Mouse (Mus musculus) megakaryocyte, embryonic 14.5 days (primary cell): ENCODE measurements around the gene Pex1. TPM values are rescaled to one million over a fixed set of nuclear protein-coding genes. Genes with fewer than 3 reads are reported as not detected.
A peak's percentile ranks its signal among the peaks of the same experiment; 100 is the strongest.

Experiments used
- H3K27me3 ChIP-seq: replicated peaks from 2 replicates; pipeline ENCODE3; 2012; ENCODE audit warnings: inconsistent platforms
- H3K36me3 ChIP-seq: replicated peaks from 2 replicates; pipeline ENCODE3; 2012; ENCODE audit warnings: low read length, inconsistent platforms, mixed read lengths
- H3K4me1 ChIP-seq: 2 replicates; pipeline ENCODE4 v1.6.1; 2012; ENCODE audit warnings: inconsistent platforms
- H3K4me3 ChIP-seq: replicated peaks from 2 replicates; pipeline ENCODE3; 2012; ENCODE audit warnings: moderate library complexity, mild to moderate bottlenecking, inconsistent platforms
- H3K9me3 ChIP-seq: 2 replicates; pipeline ENCODE4 v1.6.1; 2012; ENCODE audit warnings: inconsistent platforms
- FLI1 ChIP-seq: IDR thresholded peaks from 2 replicates; pipeline ENCODE4 v1.6.1; 2012; ENCODE audit warnings: low read length, inconsistent platforms, mixed read lengths
- GATA1 ChIP-seq: IDR thresholded peaks from 3 replicates; pipeline ENCODE4 v1.6.1; 2012; ENCODE audit warnings: mixed read lengths, low read length, inconsistent platforms, borderline replicate concordance
- polyA plus RNA-seq: library from polyadenylated mRNA; stranded (reverse); fragments of >175 nt; gene quantifications from 2 replicates; pipeline ENCODE4 v1.2.3, GENCODE M21; 2012; ENCODE audit warnings: low replicate concordance; ENCODE audit not compliant: insufficient read depth

Pex1 gene
- polyA plus RNA-seq: 0.64 TPM in 1 of 2 replicates, not detected in the other

DNA sequence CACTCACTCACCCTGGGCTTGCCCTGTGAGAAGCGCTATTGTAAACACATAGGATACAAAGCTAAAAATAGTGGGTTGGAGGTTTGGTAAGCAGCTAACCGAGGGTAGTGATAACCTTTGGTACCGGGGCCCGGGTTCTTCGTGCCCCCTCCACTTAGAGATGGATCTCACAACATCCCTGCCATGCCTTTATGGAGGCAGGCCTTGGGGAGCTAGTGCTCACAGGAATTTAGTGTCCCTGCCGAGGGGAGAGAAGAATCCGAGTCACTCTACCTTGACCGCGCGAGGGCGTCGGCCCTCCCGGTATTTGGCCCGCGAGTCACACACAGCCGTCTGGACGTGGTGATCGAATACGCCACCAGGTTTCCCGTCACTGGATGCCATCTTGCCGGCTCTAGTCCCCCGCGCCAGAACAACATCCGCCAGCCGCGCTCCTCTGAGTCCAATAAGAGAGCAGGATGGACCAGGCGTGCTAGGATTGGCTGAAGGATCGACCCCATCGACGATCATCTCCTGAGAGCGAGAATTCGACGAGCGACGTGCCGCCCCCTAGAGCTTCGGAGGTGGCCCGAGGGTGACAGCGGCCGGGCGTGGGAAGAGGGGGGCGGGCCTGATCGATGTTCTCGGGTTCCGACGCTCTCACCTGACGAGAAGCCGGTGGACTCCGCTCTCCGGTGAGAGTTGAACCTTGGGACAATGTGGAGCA, at the start of gene Pex1:
Gene Pex1, plus strand, starts transcription at position 374 of the 706 bp plus-strand sequence.
- Histone ChIP-seq H3K36me3 (peaks cover 39% of the 10 kb centered on the region), H3K4me3 (peak within 1 kb of the TSS; percentile 100), H3K4me1 (peaks cover 53% of the 10 kb centered on the region), H3K27me3 (no peaks in the 10 kb centered on the region), H3K9me3 (no peaks in the 10 kb centered on the region)
- no peak for TF ChIP-seq FLI1

GRCm38 (mm10) chr5:3546226-3546625, 49.6 kb upstream of the Pex1 start:
- H3K9me3 ChIP-seq: no peaks in the 10 kb centered on the region
- H3K27me3 ChIP-seq: no peaks in the 10 kb centered on the region
- TF ChIP-seq FLI1 (no peak), GATA1 (no peak)
- H3K4me1 ChIP-seq: peaks cover 67% of the 10 kb centered on the region
- H3K4me3 ChIP-seq: peak overlapping the region; percentile 64
- H3K36me3 ChIP-seq: peaks cover 22% of the 10 kb centered on the region

DNA sequence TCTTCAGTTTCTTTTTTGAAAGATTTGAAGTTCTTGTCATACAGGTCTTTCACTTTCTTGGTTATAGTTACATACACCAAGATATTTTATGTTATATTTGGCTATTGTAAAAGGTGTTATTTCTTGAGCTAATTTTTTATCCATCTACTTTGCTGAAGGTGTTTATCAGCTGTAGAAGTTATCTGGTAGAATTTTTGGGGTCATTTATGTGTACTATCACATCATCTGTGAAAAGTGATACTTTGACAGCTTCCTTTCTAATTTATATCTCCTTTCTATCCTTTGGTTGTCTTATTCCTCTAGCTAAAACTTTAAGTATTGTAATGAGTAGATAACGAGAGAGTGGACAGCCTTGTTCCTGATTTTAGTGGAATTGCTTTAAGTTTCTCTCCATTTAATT, 44.4 kb upstream of the Pex1 start:
- no peaks in the 10 kb centered on the region for H3K9me3 ChIP-seq
- peaks cover 48% of the 10 kb centered on the region for H3K36me3 ChIP-seq
- no peak for TF ChIP-seq GATA1
- no peak for TF ChIP-seq FLI1
- no peak overlapping the region for H3K4me3 ChIP-seq
- peaks cover 28% of the 10 kb centered on the region for H3K4me1 ChIP-seq
- no peaks in the 10 kb centered on the region for H3K27me3 ChIP-seq

GRCm38 (mm10) chr5:3554198-3554597, 41.7 kb upstream of the Pex1 start:
- H3K4me3 ChIP-seq: no peak overlapping the region
- H3K27me3 ChIP-seq: no peaks in the 10 kb centered on the region
- no peaks in the 10 kb centered on the region for H3K9me3 ChIP-seq
- peaks cover 14% of the 10 kb centered on the region for H3K4me1 ChIP-seq
- TF ChIP-seq FLI1: no peak
- no peak for TF ChIP-seq GATA1
- H3K36me3 ChIP-seq: peaks cover 59% of the 10 kb centered on the region

DNA sequence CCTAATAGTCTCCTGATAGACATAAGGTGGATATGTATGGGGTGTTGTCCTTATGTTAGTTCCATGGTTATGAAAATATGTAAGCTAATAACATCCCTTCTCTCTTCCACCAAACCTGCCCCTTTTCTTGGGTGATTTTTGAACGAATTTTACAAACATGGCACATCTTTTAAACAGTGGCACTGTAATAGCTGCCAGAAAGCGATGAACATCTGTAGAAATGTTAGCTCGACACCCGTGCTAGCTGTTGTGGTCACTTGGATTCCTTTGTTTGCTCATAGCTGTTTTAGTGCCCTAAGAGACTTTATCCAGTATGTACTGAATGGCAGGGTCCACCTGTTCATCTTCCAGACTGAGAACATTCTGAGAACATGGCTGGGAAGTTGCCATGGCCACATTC, 24.6 kb upstream of the Pex1 start, which contains the start of gene 1700109H08Rik:
Gene 1700109H08Rik, plus strand, starts transcription at position 301 of the 400 bp plus-strand sequence.
- TF ChIP-seq GATA1 (no peak), FLI1 (no peak)
- Histone ChIP-seq H3K4me1 (no peaks in the 10 kb centered on the region; the same call in 1 of the 2 replicates), H3K27me3 (no peaks in the 10 kb centered on the region), H3K9me3 (peaks cover 14% of the 10 kb centered on the region), H3K36me3 (peaks cover 98% of the 10 kb centered on the region), H3K4me3 (no peak within 1 kb of the TSS)

- peaks cover 100% of the 10 kb centered on the region for H3K36me3 ChIP-seq
- H3K4me3 ChIP-seq: no peak overlapping the region
- no peak for TF ChIP-seq GATA1
- no peak for TF ChIP-seq FLI1
- H3K27me3 ChIP-seq: no peaks in the 10 kb centered on the region
- no peaks in the 10 kb centered on the region for H3K4me1 ChIP-seq
- peaks cover 14% of the 10 kb centered on the region for H3K9me3 ChIP-seq
Observed at GRCm38 (mm10) chr5:3574825-3575224, 21.0 kb upstream of the Pex1 start.

DNA sequence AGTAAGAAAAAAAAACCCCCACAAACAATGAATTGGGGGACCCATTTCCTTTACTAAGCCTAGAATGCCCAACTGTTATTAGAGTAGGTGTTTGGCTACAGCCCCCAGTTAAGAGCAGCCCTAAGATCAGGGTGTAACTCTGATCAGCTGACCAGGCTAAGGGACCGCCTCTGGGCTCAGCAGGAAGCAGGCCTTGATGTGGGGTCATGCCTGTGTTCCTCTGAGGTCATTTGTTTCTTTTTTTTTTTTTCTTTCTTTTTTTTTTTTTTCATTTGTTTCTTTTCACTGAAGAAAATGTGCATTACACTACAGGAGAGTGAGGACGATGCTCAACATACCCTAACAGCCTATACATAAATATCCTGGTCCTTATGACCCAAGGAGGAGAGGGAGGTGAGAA, 17.9 kb upstream of the Pex1 start:
- H3K36me3 ChIP-seq: peaks cover 100% of the 10 kb centered on the region
- H3K4me1 ChIP-seq: no peaks in the 10 kb centered on the region
- peaks cover 14% of the 10 kb centered on the region for H3K9me3 ChIP-seq
- no peak overlapping the region for H3K4me3 ChIP-seq
- no peaks in the 10 kb centered on the region for H3K27me3 ChIP-seq
- no peak for TF ChIP-seq GATA1
- TF ChIP-seq FLI1: no peak

- Histone ChIP-seq H3K9me3 (peaks cover 8% of the 10 kb centered on the region), H3K4me1 (peaks cover 6% of the 10 kb centered on the region; the same call in 1 of the 2 replicates), H3K27me3 (no peaks in the 10 kb centered on the region), H3K4me3 (no peak overlapping the region), H3K36me3 (peaks cover 100% of the 10 kb centered on the region)
- TF ChIP-seq GATA1 (no peak), FLI1 (no peak)
Observed at GRCm38 (mm10) chr5:3579066-3579465, 16.8 kb upstream of the Pex1 start.

GRCm38 (mm10) chr5:3596399-3596766, 517 bp downstream of the Pex1 start, which contains the start of gene Rbm48:
Gene Rbm48 (minus strand): TSS chr5:3596585.
- peaks cover 54% of the 10 kb centered on the region for H3K4me1 ChIP-seq
- H3K27me3 ChIP-seq: no peaks in the 10 kb centered on the region
- H3K4me3 ChIP-seq: peak within 1 kb of the TSS; percentile 100
- H3K9me3 ChIP-seq: no peaks in the 10 kb centered on the region
- H3K36me3 ChIP-seq: peaks cover 39% of the 10 kb centered on the region
- TF ChIP-seq GATA1 (no peak), FLI1 (no peak)

GRCm38 (mm10) chr5:3597171-3597570, 1.3 kb downstream of the Pex1 start:
- peak overlapping the region; percentile 100 for H3K4me3 ChIP-seq
- peaks cover 54% of the 10 kb centered on the region for H3K4me1 ChIP-seq
- H3K36me3 ChIP-seq: peaks cover 31% of the 10 kb centered on the region
- TF ChIP-seq FLI1: no peak
- TF ChIP-seq GATA1: no peak
- no peaks in the 10 kb centered on the region for H3K9me3 ChIP-seq
- H3K27me3 ChIP-seq: no peaks in the 10 kb centered on the region
